Mouse (Mus musculus) kidney, adult 18-20 months (tissue): ENCODE data around the gene Brd1.
A peak's percentile ranks its signal among the peaks of the same experiment; 100 is the strongest.
"Not testable (repeated sequence)": the region's sequence is repeated elsewhere in the genome, so short reads cannot be mapped to it uniquely, and the experiment has no call there.

ENCODE experiments used
- DNase-seq: peaks from one replicate; pipeline ENCODE4 v3.0.0; 2021

Brd1 gene

DNA sequence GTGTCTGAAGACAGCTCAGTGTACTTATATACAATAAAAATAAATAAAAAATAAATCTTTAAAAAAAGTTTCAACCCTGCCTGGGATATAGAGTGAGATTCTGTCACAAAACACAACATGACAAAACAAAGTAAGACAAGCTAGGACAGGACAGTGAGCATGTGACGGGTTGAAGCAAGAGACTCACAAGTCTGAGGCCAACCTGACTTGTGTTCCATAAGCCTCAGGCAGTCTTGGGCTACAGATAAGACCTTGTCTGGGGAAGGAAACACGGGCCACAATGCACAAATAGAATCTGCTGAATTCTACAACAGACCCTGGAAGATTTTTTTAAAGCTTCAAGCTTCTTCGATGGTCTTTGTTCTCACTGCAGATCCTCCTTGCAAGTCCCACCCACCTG is 6.8 kb downstream of the Brd1 start:
- no peak for DNase-seq

DNA sequence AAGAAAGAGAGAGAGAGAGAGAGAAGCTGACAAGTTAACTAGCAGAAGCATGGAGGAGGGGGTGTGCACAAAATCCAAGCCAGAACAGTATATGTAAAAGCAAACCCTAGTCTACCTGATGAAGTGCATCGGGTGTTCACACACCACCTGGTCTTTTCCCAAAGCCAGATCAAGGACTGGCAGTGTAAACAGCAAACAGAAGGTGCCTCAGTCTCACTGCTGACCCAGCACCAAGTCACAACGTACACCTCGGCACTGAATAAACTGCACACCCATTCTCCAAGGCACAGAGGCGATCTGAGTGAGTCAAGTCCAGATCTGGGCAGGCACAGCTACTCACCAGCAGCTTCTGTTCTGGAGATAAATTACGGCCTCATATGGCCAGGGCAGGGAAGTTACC is 9.0 kb downstream of the Brd1 start:
- DNase-seq, result no peak

DNA sequence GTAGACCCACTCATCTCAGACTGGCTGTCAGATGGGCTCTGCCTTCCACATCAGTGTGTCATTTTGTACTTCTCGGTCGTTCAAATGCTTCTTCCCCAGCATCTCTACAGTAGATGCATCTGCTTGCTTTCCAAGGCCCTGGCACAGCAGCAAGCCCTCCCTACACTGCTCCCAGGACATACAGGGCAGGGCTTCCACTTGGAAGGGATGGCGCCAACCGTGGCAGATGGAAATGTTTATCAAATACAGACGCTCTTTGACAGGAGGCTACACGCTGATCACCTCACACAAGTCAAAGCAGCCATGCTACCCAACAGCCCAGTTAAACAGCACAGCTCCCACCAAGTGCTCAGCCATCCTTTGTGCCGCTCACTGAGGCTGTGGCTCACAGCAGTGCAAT is 9.7 kb downstream of the Brd1 start:
- DNase-seq, result no peak

DNA sequence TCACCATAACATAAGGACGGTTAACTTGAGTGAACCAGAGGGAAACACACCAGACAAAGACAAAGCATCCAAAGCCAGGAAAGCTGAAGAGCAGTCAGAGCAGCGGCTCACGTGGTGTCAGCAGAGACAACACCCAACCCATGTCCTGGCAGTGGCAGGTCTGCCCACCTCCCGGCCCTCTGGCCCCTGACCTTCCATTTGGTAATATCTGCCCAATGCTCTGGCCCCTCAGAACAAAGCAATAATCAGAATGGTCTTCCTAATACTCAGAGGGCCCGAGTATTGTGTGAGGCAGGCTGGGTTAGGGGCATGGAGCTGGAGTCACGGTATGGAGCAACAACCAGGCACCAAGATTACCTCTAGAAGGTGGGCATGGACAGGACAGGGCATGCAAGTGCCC is 10.8 kb downstream of the Brd1 start:
- DNase-seq, result no peak

DNA sequence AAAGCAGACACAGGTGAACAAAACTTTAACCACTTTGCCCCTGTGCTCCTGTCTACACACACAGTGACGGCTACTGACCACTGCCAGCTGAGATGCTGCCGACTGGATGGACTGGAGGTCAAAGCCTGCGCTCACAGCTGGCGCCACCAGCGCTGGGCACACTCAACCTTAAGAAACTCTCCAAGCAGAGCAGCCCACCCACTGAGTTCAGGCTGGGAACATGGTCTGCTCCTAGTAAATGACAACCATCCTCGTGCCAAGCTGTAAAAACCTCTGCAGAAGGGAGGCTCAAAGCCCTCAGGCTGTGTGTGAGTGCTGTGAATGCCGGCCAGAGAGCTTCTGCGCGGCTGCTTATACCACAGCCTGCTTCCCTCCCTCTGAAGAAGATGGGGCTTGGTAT is 16.8 kb downstream of the Brd1 start:
- no peak for DNase-seq

DNA sequence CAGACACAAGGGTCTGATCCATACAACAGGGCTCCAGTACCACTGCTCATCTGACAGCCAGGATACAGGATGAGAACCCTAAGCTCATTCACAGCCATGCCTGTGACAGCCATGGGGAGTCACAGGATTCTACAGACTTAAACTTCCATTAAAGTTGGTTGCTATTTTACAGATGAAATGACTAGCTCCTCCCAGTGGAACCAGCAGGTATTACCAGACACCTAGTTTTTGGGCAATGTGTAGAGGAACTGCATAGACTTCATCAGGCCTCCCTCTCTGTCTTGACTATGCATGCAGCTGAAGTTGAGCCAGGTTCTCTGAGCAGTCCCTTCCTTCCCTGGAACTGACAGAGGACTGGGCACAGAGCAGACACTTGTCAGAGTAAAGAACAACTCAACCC is 17.7 kb downstream of the Brd1 start:
- peak; percentile 45 for DNase-seq

DNA sequence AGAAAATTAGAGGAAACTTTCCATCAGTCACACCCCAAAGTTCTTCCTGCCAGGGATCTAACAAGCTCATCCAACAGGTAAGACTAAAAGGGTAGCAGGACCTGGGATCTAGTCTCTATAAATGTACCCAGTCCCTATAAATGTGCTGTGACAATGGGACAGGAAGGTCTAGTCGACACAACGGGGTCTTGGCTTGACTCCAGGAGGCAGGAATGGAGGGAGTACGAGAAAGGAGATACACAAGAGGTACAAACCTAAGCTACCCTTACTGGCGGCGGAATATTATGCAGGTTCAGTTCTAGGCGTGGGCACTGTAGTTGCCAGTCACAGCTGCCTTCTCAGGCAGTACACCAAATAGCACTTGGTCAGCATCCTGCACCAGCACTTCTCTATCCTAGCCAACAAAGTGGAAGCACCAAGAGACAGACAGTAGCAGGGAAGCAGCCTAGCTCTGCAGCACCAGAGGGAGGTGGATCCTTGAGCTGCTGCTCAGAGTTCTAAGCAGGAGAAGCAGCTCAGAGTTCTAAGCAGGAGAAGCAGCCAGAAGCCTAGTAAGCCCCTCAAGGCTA is 19.9 kb downstream of the Brd1 start:
- no peak for DNase-seq

DNA sequence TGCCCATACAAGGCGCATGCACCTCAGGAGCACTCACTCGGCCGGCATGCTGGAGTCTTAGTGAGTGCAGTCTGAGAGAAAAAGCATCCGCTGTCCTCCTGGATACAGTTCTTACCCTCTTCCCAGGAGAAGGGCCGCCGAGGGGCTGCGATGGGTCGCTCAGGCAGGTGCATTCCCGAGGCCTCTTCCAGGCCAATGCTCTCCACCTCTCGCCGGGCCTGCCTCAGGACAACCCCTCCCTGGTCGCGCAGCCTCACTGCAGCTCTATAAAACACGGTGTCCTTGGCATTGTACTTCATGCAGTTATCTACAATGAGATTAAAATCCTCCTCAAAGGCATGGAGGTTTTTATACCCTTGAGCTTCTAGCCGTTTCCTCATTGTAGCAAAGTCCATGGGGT is 21.5 kb downstream of the Brd1 start:
- DNase-seq, result no peak

DNA sequence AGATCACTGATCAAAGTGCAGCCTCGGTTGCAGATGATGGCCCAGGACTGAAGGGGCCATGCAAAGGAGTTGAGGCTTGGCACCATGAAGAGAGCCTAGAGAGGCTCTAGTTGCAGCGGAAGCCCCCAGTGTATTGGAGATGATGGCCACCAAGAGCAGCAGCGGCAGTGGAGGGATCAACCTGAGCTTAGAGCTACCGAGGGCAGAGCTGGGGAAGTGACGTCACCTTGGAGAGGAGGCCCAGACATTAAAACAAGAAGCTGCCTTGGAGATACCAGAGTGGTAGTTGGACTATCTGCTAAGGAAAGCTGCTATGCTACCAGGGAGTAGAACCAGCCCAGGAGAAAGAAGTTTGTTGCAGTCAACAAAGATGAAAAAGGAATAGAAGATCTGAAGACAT is 24.2 kb downstream of the Brd1 start:
- no peak for DNase-seq

DNA sequence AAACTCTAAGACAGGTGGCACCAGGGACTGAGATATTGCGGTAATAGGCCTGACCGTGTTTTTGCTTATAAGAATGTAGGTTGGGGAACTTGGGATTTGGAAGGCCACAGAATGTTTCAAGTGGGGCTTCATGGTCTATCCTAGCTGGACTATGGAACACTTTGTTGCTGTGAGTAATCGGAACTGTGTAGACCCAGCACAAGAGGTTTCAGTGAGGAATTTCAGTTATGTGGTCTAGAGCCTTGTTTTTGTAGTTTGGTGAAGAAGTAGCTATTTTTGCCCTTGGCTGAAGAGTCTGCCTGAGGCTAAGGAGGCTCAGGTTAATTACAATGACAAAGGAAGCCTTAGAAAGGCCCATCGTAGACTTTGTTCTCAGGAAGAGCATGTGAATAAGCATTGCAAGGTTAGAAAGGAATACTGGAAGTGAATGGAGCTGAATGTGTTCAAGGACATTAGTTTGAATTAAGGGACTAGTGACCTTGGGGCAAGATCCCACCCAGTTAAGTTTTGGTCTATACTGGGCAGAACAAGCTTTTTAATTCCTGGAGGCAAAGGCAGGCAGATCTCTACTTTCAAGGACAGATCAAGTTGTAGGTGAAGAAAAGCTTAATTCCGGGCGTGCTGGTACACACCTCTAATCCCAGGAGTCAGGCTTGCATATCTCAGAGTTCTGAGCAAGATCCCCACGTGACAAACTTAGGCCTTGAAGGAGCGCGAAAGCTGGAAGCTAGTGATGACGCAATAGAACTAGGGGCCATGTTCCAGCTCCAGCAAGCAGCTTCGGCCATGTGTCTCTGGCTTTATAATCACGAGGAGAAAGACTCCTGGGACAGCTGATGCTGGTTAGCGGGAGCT is 25.1 kb downstream of the Brd1 start:
- DNase-seq, result no peak

DNA sequence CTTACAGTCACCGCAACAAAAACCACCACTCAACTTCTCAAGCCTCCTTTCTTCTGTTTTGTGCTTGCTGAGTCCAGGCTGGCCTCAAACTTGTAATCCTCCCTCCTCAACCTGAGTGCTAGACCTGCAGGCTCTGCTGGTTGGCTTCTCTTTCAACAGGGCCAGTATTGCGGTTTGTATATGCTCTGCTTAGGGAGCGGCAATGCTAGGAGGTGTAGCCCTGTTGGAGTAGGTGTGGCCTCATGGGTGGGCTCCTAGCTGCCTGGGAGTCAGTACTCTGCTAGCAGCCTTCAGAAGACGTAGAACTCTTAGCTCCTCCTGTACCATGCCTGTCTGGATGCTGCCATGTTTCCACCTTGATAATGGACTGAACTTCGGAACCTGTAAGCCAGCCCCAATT is 25.8 kb downstream of the Brd1 start:
- DNase-seq, result no peak

DNA sequence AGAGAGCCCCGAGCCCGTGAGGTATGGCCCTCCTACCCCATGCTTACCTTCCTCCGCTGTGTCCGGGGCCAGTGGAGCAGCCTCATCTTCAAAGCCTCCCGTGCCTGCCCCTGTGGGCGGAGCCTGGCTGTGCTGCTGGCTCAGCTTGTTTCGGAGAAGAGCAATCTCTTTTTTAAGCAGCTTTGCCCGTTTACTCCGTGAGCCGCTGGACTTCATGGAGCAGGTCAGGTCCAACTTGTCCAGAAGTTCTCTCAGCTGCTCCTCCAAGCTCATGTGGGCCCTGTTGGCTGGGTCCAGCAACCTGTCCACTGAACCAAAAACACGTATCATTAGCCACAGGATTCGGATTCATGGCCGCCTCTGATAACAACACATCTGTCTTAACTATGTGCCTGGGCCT is 27.0 kb downstream of the Brd1 start:
- not testable (repeated sequence) for DNase-seq

DNA sequence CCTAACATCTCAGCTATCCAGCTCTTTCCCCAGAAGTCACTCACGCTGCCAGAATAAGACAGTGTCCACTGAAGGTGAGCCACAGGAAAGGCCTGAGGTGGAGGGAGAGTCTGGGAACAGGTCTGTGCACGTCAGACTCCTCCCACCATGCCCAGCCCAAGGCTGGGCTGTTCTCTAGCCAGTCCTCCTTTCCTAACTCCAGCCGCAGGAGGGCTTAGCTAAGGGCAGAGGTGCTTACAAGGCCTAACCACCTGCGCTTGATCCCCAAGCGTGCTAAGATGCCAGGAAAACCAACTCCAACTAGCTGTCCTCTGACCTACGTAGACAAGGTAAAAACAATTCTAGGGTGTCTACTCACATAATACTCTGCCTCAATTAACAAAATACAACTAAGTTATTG is 27.7 kb downstream of the Brd1 start:
- DNase-seq, result no peak

DNA sequence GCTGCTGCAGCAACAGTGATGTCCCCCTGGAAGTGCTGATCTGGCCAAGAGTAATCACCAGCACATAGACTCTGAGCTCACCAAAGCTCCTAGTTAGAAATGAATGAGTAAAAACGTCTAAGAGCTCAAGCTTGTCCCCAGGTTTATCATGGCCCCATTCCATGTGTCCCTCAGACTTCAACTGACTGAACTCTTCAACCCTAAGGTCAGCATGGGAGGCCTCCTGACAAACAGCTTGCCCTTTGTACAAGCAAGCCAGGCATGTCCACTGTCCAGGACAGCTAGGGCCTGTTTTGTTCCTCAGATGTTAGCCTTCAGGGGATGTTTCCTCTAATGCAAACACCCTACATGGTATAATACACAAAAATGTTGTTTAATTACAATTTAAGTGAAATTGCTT is 29.7 kb downstream of the Brd1 start:
- no peak for DNase-seq

DNA sequence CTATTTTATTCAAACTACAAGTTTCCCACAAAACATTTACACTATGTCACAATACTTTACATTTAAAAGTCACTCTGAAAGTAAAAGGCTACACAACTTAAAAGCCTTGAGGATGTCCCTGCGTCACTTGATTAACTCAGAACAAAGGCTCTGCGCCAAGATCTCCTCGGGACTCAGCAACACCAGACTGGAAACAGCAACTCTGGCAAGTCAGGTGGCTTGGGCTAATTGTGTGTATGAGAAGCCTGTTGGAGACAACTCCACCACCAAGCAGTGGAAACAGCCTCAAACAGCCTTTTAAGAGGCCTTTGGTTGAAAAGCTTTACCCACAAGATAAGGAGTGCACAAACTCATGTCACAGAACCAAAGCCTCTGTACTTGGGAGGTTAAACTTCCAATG is 31.5 kb downstream of the Brd1 start:
- DNase-seq, result no peak

DNA sequence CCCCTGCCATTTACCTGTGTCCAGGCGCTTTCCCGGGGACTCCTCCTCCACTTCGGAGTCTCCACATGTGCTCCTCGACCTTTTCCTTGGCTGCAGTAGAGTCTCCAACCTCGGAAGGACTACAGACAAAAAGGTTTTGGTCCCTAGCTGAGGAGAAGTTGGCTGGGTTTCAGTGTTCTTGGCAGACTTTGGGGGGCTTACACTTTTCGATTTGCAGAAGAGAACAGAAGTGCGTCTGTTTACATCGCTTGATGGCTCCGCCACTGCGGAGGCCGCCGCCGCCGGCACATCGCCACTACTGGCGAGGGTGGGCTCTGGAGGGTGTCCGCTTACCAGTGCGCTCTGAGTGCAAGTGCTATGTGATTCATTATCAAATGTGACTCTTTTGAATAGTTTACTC is 33.3 kb downstream of the Brd1 start:
- no peak for DNase-seq

DNA sequence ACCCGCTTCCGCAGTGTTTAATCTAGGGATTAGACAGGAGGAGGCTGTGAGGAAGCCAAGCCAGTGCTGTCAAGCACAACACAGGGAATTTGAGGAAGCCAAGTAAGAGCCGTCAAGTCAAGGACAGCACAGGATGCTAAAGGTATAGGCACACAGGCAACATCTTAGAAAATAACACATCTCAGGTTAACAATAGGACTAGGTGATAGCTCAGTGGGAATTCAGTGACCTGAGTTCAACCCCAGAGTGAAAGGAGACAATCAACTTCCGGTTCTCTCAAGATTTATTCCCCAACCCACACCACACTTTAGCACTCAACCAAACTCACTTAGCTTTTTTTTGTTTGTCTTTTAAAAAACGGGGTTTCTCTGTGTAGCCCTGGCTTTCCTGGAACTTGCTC is 34.5 kb downstream of the Brd1 start:
- no peak for DNase-seq

DNA sequence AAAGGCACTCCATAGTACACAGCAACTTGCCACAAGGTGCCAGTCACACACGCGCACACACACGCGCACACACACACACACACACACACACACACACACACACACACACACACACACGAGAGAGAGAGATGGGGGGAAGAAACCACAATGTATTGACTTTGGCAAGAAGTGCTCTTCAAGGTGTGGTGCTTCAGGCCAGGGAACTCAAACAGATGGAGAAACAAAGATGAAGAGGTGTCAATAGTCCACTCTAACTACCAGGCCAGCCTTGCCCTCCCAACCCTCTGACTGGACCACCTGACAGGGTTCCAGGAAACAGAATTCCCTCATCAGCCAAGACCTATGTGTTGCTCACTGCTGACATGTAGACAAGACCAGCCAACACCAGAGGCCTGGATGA is 36.4 kb downstream of the Brd1 start:
- no peak for DNase-seq

DNA sequence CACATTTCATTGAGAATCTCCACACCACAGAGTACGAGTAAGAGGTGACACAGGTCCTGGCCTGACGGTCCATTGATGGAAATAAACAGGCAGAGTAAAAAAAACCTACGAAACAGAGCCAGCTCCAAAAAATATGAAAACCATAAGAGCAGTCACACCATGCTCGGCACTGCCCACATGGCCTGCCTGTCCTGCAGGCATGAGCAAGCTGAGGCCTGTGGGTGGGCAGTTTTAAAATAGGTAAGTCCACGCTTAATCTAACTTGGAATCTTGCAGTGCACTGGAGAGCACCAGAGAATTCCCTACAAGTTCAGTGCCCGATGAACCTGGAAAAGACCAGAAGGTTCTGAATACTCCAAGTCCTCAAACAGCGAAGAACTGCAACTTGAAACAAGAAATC is 38.0 kb downstream of the Brd1 start:
- DNase-seq, result no peak

DNA sequence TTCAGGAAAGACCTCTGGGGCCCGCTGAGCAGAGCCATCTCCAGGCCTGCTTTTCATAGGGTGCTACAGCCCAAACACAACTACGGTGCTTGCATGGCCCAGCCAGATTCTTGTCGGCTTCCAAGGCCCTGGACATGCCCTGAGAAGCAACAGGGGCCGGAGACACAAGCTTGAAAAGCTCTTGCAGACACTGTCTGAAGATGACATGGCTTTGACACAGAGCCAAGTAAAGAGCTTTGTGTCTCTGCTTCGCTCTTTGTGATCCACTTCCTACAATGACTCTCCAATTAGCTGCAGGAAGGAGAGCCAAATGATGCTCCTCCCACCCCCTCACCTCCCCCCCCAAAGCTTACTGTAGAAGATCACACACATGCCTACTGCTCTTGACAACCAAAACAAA is 40.0 kb downstream of the Brd1 start:
- no peak for DNase-seq

DNA sequence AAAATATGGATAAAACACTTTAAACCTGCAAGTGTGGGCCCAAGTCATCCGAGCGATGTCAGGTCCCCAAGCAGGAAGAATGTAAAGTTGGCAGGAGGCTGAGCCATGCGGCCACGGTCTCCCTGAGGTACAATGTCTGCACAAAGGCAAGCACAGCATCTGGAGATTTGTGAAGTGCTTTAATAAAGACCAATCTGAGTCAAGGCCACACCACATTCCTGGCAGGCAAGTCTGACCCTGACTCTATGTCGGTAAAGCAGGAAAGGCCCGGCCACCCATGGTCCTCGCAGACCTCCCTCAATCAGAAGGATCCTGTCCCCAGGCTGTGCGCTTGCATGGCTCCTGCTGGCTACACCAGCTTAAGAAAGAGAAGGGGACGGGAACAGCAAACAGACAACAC is 41.3 kb downstream of the Brd1 start:
- DNase-seq, result no peak

DNA sequence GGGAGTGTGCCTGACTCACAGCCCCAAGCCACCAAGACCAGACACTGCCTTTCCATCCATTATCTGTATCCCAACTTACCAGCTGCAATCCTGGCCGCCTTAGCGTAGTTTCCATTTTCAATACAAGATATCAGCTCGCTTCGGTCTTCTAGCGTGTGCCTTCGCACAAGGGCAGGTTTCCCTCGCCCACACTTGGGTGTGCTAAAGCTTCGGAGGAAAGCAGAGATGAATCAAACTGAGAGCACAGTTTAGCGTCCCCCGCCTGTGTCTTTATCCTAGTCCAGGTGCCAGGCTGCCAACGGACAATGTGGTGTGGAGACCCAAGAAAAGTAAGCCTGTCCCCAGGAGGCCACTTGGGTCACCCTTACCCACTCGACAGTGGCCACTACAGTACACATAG is 42.9 kb downstream of the Brd1 start:
- DNase-seq, result no peak

DNA sequence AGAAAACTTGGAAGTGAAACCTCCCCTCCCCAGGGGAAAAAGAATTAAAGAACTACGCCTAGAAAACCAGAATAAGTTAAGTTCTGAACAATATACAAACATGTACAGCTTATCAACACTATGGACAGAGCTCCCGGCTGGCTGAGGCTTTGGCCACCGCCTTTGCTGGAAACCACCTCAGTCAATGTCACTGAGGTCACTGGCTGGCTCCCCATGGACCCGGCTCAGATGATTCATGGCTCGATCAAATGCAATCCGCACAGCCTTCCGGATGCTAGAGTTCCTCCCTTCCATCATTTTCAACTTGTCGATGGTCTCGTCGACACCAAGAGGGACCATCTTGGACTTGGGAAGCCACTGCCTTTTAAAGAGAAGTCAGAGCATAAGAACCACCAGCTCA is 45.9 kb downstream of the Brd1 start:
- DNase-seq, result no peak

DNA sequence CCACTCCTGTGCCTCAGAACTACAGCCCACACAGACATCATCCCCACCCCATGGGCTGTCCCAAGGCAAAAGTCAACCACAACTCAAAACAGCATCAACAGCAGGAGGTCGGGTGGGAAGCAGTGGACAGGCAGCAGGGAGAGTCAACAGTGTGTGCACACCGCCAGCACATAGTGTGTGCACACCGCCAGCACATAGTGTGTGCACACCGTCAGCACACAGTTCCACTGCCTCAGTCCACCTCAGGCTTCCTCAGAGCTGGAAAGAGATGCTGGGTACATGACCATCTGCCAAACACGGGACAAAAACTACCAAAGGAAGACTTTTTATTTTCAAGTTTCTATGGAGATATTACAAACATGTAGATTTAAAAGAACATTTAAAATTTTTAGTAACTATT is 47.3 kb downstream of the Brd1 start:
- no peak for DNase-seq

DNA sequence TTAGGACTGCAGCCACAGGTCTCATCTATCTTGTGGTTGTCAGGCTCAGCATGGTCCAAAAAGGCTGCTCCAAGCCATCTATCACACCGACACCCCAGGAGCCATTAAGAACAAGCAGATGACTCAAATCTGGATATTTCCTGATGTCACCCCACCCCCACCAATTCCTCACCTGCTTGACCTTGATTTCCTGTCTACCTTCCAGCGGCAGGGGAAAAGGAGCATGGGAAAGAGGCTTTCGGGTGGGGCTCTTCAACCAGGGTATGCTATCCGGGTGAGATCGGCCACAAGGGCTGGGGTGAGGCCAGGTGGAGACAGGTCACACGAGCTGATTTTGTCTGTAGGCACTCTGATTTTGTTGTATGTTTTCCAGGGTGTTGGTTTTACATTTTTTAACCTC is 50.0 kb downstream of the Brd1 start:
- DNase-seq, result no peak
